Mouse (Mus musculus): ENCODE measurements around the gene Nt5e. TPM values are rescaled to one million over a fixed set of nuclear protein-coding genes. Genes with fewer than 3 reads are reported as not detected.

The Nt5e gene
- polyA plus RNA-seq, 1 experiment from 2014 or later = 21.6 TPM

GRCm38 (mm10) chr9:88332447-88332846 is 5.5 kb downstream of the Nt5e start:
- Histone ChIP-seq H3K4me2 (ENCODE audit: low read depth, low read length) (no peak overlapping the region), H3K4me1 (ENCODE audit: control insufficient read depth, insufficient read depth, low read length) (0 out of 2 replicates have a peak, but pooled peaks cover 3% of the 10 kb centered on the region), H3K36me3 (ENCODE audit: control insufficient read depth, insufficient read depth, low read length) (no peaks in the 10 kb centered on the region), H3K4me3 (ENCODE audit: low read depth, low read length) (no peak overlapping the region), H3K9ac (ENCODE audit: low read depth, low read length) (no peak overlapping the region), H3K9me3 (ENCODE audit: control insufficient read depth, low read length) (no peaks in the 10 kb centered on the region), H3K27ac (replicated peaks; ENCODE audit: low read depth, low read length) (no peak overlapping the region), H3K27me3 (replicated peaks; ENCODE audit: control insufficient read depth, insufficient read depth, low read length) (peaks cover 13% of the 10 kb centered on the region)
- DNase-seq (ENCODE audit: low spot score) (no peak), ATAC-seq (ENCODE audit: low read depth) (no peak; the same call in 1 of the 2 replicates)
- 33% methylated on average over 3 of the region's 3 CpGs for WGBS

DNA sequence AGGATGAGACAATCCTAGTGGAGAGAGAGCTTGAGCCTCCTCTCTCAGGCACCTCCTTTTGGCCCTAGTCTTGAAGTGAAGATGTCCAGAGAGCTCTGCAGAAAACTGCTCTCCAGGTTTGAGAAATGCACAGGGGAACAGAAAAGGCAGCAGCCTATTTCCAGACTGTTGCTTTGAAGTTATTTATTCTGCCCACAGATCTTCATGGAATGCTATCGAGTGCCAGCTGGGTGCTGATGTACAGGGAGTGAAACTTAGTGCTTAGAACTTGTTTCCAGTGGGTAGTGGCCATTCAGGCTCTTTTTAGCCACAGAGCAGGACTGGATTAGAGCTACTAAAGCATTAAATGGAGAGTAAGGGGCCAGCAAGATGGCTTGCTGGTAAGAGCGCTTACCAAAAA is 8.8 kb downstream of the Nt5e start:
- DNase-seq (ENCODE audit: low spot score) (no peak), ATAC-seq (ENCODE audit: low read depth) (no peak)
- Histone ChIP-seq H3K4me3 (ENCODE audit: low read depth, low read length) (no peak overlapping the region), H3K4me2 (ENCODE audit: low read depth, low read length) (no peak overlapping the region), H3K36me3 (ENCODE audit: control insufficient read depth, insufficient read depth, low read length) (no peaks in the 10 kb centered on the region), H3K27me3 (replicated peaks; ENCODE audit: control insufficient read depth, insufficient read depth, low read length) (no peaks in the 10 kb centered on the region), H3K9ac (ENCODE audit: low read depth, low read length) (no peak overlapping the region), H3K4me1 (ENCODE audit: control insufficient read depth, insufficient read depth, low read length) (no peaks in the 10 kb centered on the region), H3K27ac (replicated peaks; ENCODE audit: low read depth, low read length) (no peak overlapping the region), H3K9me3 (ENCODE audit: control insufficient read depth, low read length) (no peaks in the 10 kb centered on the region)
- 67% methylated on average over 2 of the region's 2 CpGs for WGBS

GRCm38 (mm10) chr9:88340819-88341218 is 13.8 kb downstream of the Nt5e start:
- Histone ChIP-seq H3K27ac (replicated peaks; ENCODE audit: low read depth, low read length) (no peak overlapping the region), H3K4me3 (ENCODE audit: low read depth, low read length) (no peak overlapping the region), H3K9me3 (ENCODE audit: control insufficient read depth, low read length) (no peaks in the 10 kb centered on the region), H3K36me3 (ENCODE audit: control insufficient read depth, insufficient read depth, low read length) (no peaks in the 10 kb centered on the region), H3K27me3 (replicated peaks; ENCODE audit: control insufficient read depth, insufficient read depth, low read length) (no peaks in the 10 kb centered on the region), H3K4me1 (ENCODE audit: control insufficient read depth, insufficient read depth, low read length) (no peaks in the 10 kb centered on the region), H3K4me2 (ENCODE audit: low read depth, low read length) (no peak overlapping the region), H3K9ac (ENCODE audit: low read depth, low read length) (no peak overlapping the region)
- WGBS = 81% methylated on average over 3 of the region's 3 CpGs
- ATAC-seq (ENCODE audit: low read depth) (no peak), DNase-seq (ENCODE audit: low spot score) (no peak)

GRCm38 (mm10) chr9:88342241-88342640 is 15.2 kb downstream of the Nt5e start:
- no peak for DNase-seq (ENCODE audit: low spot score)
- H3K4me1 ChIP-seq (ENCODE audit: control insufficient read depth, insufficient read depth, low read length) = no peaks in the 10 kb centered on the region
- 79% methylated on average over 7 of the region's 7 CpGs for WGBS
- no peaks in the 10 kb centered on the region for H3K9me3 ChIP-seq (ENCODE audit: control insufficient read depth, low read length)
- no peaks in the 10 kb centered on the region for H3K36me3 ChIP-seq (ENCODE audit: control insufficient read depth, insufficient read depth, low read length)
- no peak for ATAC-seq (ENCODE audit: low read depth)
- H3K4me3 ChIP-seq (ENCODE audit: low read depth, low read length) = no peak overlapping the region
- no peak overlapping the region for H3K27ac ChIP-seq (replicated peaks; ENCODE audit: low read depth, low read length)
- no peak overlapping the region for H3K9ac ChIP-seq (ENCODE audit: low read depth, low read length)
- H3K27me3 ChIP-seq (replicated peaks; ENCODE audit: control insufficient read depth, insufficient read depth, low read length) = no peaks in the 10 kb centered on the region
- no peak overlapping the region for H3K4me2 ChIP-seq (ENCODE audit: low read depth, low read length)

DNA sequence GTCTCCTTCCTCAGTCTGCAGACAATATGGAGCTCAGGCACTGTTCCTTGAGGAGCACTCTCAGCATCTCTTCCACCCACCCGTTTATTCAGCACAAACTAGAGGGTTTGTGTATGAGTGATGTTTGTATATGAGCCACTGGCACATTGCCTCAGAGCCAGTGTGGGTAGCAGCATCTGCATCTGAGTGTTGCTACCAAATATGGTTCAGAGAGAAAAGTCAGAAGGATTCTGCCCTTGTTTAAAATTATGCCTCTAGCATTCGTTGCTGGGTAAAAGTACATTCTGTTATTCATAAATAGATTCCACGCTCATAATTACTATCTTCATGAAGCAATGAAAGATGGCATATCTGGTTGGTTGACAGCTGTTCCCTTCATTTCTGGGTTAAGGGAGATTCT is 15.7 kb downstream of the Nt5e start:
- ATAC-seq (ENCODE audit: low read depth) = no peak
- DNase-seq (ENCODE audit: low spot score) = no peak
- H3K4me1 ChIP-seq (ENCODE audit: control insufficient read depth, insufficient read depth, low read length) = no peaks in the 10 kb centered on the region
- H3K9me3 ChIP-seq (ENCODE audit: control insufficient read depth, low read length) = no peaks in the 10 kb centered on the region
- H3K27me3 ChIP-seq (replicated peaks; ENCODE audit: control insufficient read depth, insufficient read depth, low read length) = no peaks in the 10 kb centered on the region
- WGBS = 72% methylated on average over 3 of the region's 3 CpGs
- H3K36me3 ChIP-seq (ENCODE audit: control insufficient read depth, insufficient read depth, low read length) = no peaks in the 10 kb centered on the region
- no peak overlapping the region for H3K27ac ChIP-seq (replicated peaks; ENCODE audit: low read depth, low read length)
- no peak overlapping the region for H3K4me2 ChIP-seq (ENCODE audit: low read depth, low read length)
- no peak overlapping the region for H3K4me3 ChIP-seq (ENCODE audit: low read depth, low read length)
- no peak overlapping the region for H3K9ac ChIP-seq (ENCODE audit: low read depth, low read length)

DNA sequence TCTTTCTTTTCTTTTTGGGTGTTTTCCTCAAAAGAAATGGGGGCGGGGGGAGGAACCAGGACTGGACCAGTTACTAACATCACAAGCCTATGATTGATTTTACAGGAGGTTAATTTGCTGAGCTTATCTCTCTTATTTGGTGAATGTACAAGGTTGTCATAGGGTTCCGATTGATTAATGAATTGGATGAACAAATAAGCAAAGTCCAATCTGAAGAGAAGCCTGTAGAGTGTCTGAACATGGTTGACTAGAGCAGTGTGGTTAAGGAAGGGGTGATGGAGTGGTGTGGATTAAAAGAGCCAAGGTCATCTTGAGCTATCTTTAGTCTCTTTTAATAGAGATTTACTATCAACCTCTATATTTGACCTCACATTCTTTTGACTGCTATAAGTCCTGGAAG is 17.4 kb downstream of the Nt5e start:
- DNase-seq (ENCODE audit: low spot score) = no peak
- 90% methylated on average over 2 of the region's 2 CpGs for WGBS
- no peaks in the 10 kb centered on the region for H3K27me3 ChIP-seq (replicated peaks; ENCODE audit: control insufficient read depth, insufficient read depth, low read length)
- H3K9ac ChIP-seq (ENCODE audit: low read depth, low read length) = no peak overlapping the region
- H3K36me3 ChIP-seq (ENCODE audit: control insufficient read depth, insufficient read depth, low read length) = no peaks in the 10 kb centered on the region
- no peak overlapping the region for H3K27ac ChIP-seq (replicated peaks; ENCODE audit: low read depth, low read length)
- H3K4me3 ChIP-seq (ENCODE audit: low read depth, low read length) = no peak overlapping the region
- H3K9me3 ChIP-seq (ENCODE audit: control insufficient read depth, low read length) = no peaks in the 10 kb centered on the region
- no peaks in the 10 kb centered on the region for H3K4me1 ChIP-seq (ENCODE audit: control insufficient read depth, insufficient read depth, low read length)
- no peak overlapping the region for H3K4me2 ChIP-seq (ENCODE audit: low read depth, low read length)
- ATAC-seq (ENCODE audit: low read depth) = no peak

DNA sequence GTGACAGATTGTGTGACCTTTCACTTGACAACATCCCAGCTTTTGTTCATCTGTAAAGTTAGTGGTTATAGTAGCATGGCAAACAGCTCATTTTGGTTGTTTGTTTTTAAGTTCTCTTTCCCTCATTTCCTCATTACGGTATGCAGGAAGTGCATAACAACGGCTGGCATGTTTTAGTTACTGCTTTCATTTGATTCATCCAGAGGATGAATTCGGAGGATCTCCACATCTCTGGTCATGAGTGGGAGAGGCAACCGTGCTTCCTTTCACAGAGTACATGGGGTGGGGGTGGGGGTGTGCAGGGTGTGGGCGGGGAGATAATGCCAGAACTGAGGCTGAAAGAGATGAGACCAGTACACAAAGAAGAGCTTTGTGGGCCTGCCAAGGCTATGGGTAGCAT is 19.9 kb downstream of the Nt5e start:
- no peaks in the 10 kb centered on the region for H3K36me3 ChIP-seq (ENCODE audit: control insufficient read depth, insufficient read depth, low read length)
- H3K9me3 ChIP-seq (ENCODE audit: control insufficient read depth, low read length) = no peaks in the 10 kb centered on the region
- no peak overlapping the region for H3K4me2 ChIP-seq (ENCODE audit: low read depth, low read length)
- H3K27me3 ChIP-seq (replicated peaks; ENCODE audit: control insufficient read depth, insufficient read depth, low read length) = no peaks in the 10 kb centered on the region
- ATAC-seq (ENCODE audit: low read depth) (no peak), DNase-seq (ENCODE audit: low spot score) (no peak)
- H3K27ac ChIP-seq (replicated peaks; ENCODE audit: low read depth, low read length) = no peak overlapping the region
- no peak overlapping the region for H3K4me3 ChIP-seq (ENCODE audit: low read depth, low read length)
- WGBS = 58% methylated on average over 5 of the region's 5 CpGs
- H3K9ac ChIP-seq (ENCODE audit: low read depth, low read length) = no peak overlapping the region
- peaks cover 10% of the 10 kb centered on the region; the same call in 1 of the 2 replicates for H3K4me1 ChIP-seq (ENCODE audit: control insufficient read depth, insufficient read depth, low read length)

DNA sequence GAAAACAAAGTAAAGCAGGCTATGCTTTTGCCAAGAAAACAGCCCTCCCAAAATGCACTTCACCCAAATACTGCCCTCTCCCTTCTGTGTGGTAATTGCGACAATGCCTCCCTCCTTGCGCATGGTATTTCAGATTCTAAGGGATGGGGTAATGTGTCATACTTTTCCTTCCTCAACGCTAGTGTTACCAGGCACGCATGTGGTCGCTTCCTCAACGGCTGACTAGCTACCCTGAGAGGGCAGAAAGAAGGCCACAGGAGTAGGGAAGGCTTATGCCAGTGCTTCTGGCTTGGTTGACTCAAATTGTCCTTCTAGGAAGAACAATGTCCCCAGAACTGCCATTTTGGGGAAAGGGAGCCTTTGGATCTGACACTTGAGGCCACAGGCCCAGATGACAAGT is 21.6 kb downstream of the Nt5e start:
- Histone ChIP-seq H3K27me3 (replicated peaks; ENCODE audit: control insufficient read depth, insufficient read depth, low read length) (no peaks in the 10 kb centered on the region), H3K4me2 (ENCODE audit: low read depth, low read length) (no peak overlapping the region), H3K4me3 (ENCODE audit: low read depth, low read length) (no peak overlapping the region), H3K27ac (replicated peaks; ENCODE audit: low read depth, low read length) (no peak overlapping the region), H3K9ac (ENCODE audit: low read depth, low read length) (no peak overlapping the region), H3K36me3 (ENCODE audit: control insufficient read depth, insufficient read depth, low read length) (no peaks in the 10 kb centered on the region), H3K4me1 (ENCODE audit: control insufficient read depth, insufficient read depth, low read length) (peaks cover 15% of the 10 kb centered on the region; the same call in 1 of the 2 replicates), H3K9me3 (ENCODE audit: control insufficient read depth, low read length) (no peaks in the 10 kb centered on the region)
- WGBS = 81% methylated on average over 6 of the region's 6 CpGs
- no peak for DNase-seq (ENCODE audit: low spot score)
- no peak for ATAC-seq (ENCODE audit: low read depth)

- Histone ChIP-seq H3K4me1 (ENCODE audit: control insufficient read depth, insufficient read depth, low read length) (peaks cover 15% of the 10 kb centered on the region; the same call in 1 of the 2 replicates), H3K4me3 (ENCODE audit: low read depth, low read length) (no peak overlapping the region), H3K4me2 (ENCODE audit: low read depth, low read length) (no peak overlapping the region), H3K36me3 (ENCODE audit: control insufficient read depth, insufficient read depth, low read length) (no peaks in the 10 kb centered on the region), H3K9me3 (ENCODE audit: control insufficient read depth, low read length) (no peaks in the 10 kb centered on the region), H3K27ac (replicated peaks; ENCODE audit: low read depth, low read length) (no peak overlapping the region), H3K9ac (ENCODE audit: low read depth, low read length) (no peak overlapping the region), H3K27me3 (replicated peaks; ENCODE audit: control insufficient read depth, insufficient read depth, low read length) (no peaks in the 10 kb centered on the region)
- WGBS = 76% methylated on average over 1 of the region's 1 CpGs
- DNase-seq (ENCODE audit: low spot score) (no peak), ATAC-seq (ENCODE audit: low read depth) (no peak)
Observed at GRCm38 (mm10) chr9:88350317-88350716, 23.3 kb downstream of the Nt5e start.

All from embryonic facial prominence, embryonic 14.5 days (tissue).